ENCODE assay signal across 11 mouse cellular contexts in genomic region chr15:8761741-8762271, GRCm38 (mm10). TPM values are rescaled to one million over a fixed set of nuclear protein-coding genes. Genes with fewer than 3 reads are reported as not detected.
DNase-seq lines count a peak whose midpoint lies in the region; ATAC-seq and TF ChIP-seq lines count a peak whose summit lies in the region.
"Had no signal": no experiment of that assay in that cellular context is flagged by ENCODE, and none has a peak within 500 bp of the region (broad histone marks: within the 10 kb centered on the region; RNA-seq: fewer than 3 reads in every experiment).

No protein-coding gene starts in this region.

- H3K9me3 ChIP-seq in kidney, embryonic 15.5 days (replicated peaks): no peaks in the 10 kb centered on the region
- no peaks in the 10 kb centered on the region for H3K9me3 ChIP-seq in heart, embryonic 16.5 days (replicated peaks; ENCODE audit: control insufficient read depth, low read length)
- H3K9me3 ChIP-seq: limb, embryonic 13.5 days had no signal

- no peak for TF ChIP-seq CTCF in brain, embryonic 14.5 days (IDR thresholded peaks at IDR 0.05; ENCODE audit: borderline replicate concordance, extremely low read depth, insufficient read depth, insufficient read length)

- 41% methylated on average over 9 of the region's 9 CpGs for WGBS in kidney, embryonic 15.5 days
- WGBS in heart, embryonic 16.5 days: 12% methylated on average over 9 of the region's 9 CpGs

- H3K4me2 ChIP-seq in kidney, embryonic 15.5 days: no peak overlapping the region
- peak overlapping the region; percentile 49 for H3K4me2 ChIP-seq in heart, embryonic 16.5 days (ENCODE audit: low read depth, low read length)
- H3K4me2 ChIP-seq: limb, embryonic 13.5 days had no signal

- no peak overlapping the region for H3K4me3 ChIP-seq in kidney, embryonic 15.5 days (replicated peaks)
- no peak overlapping the region for H3K4me3 ChIP-seq in heart, embryonic 16.5 days (ENCODE audit: low read length)
- H3K4me3 ChIP-seq: heart, adult 2 months; limb, embryonic 13.5 days had no signal

- TF ChIP-seq POLR2A in brain, embryonic 14.5 days (IDR thresholded peaks at IDR 0.05; ENCODE audit: borderline replicate concordance, extremely low read depth, insufficient read depth, insufficient read length, poor library complexity, severe bottlenecking): no peak

- no peaks in the 10 kb centered on the region for H3K36me3 ChIP-seq in kidney, embryonic 15.5 days
- no peaks in the 10 kb centered on the region for H3K36me3 ChIP-seq in heart, embryonic 16.5 days (ENCODE audit: control insufficient read depth, insufficient read depth)
- H3K36me3 ChIP-seq: limb, embryonic 13.5 days had no signal

- peak overlapping the region; percentile 56; the same call in 1 of the 2 replicates for H3K27ac ChIP-seq in kidney, embryonic 15.5 days
- no peak overlapping the region for H3K27ac ChIP-seq in heart, embryonic 16.5 days (ENCODE audit: low read length)
- H3K27ac ChIP-seq: heart, adult 2 months; limb, embryonic 13.5 days had no signal

- H3K4me1 ChIP-seq in kidney, embryonic 15.5 days: 0 out of 2 replicates have a peak, but pooled peaks cover 5% of the 10 kb centered on the region
- peaks cover 6% of the 10 kb centered on the region for H3K4me1 ChIP-seq in heart, embryonic 16.5 days (ENCODE audit: control insufficient read depth, insufficient read depth, low read length)
- H3K4me1 ChIP-seq: limb, embryonic 13.5 days had no signal

- no peak for DNase-seq in kidney, adult 9 months
- peak; percentile 76 for DNase-seq in brain, embryonic 14.5 days (ENCODE audit: low read depth)
- DNase-seq in lung, postnatal 36 days: peak; percentile 7
- DNase-seq in cerebellum, adult 9-11 months: no peak
- DNase-seq in thymus, adult 18-20 months: no peak
- DNase-seq: cerebellum, adult 2 months had no signal

- peak; percentile 70; the same call in 1 of the 2 replicates for ATAC-seq in kidney, embryonic 15.5 days (replicated peaks; ENCODE audit: low FRiP score)
- ATAC-seq in heart, embryonic 16.5 days (replicated peaks; ENCODE audit: extremely low read depth, insufficient read depth, low FRiP score): peak; percentile 83
- ATAC-seq in CD4-positive, CD25-positive, alpha-beta regulatory T cell, adult 4 months: no peak

- no peaks in the 10 kb centered on the region for H3K27me3 ChIP-seq in kidney, embryonic 15.5 days
- H3K27me3 ChIP-seq in heart, embryonic 16.5 days (ENCODE audit: control insufficient read depth, insufficient read depth, low read length): no peaks in the 10 kb centered on the region
- H3K27me3 ChIP-seq: limb, embryonic 13.5 days had no signal

- no peak overlapping the region for H3K9ac ChIP-seq in kidney, embryonic 15.5 days
- H3K9ac ChIP-seq in heart, embryonic 16.5 days (ENCODE audit: low read length): no peak overlapping the region
- H3K9ac ChIP-seq: limb, embryonic 13.5 days had no signal

RNA-seq across cellular contexts. Expression of gene Slc1a3, which starts 51.2 kb away (rescaled TPM):
- 16.6 and 17.8 TPM in 2 replicates for polyA plus RNA-seq in kidney, embryonic 15.5 days (2015; fragmentation: Nextera tagmentation; extraction: Ambion mirVana)
- polyA plus RNA-seq in brain, embryonic 14.5 days (2012; rRNA removed): 69.7 and 101 TPM in 2 replicates
- polyA plus RNA-seq in heart, embryonic 16.5 days (2015; fragmentation: Nextera tagmentation; extraction: Ambion mirVana): 11.5 and 15.2 TPM in 2 replicates
- polyA plus RNA-seq in CD4-positive, CD25-positive, alpha-beta regulatory T cell, adult 4 months (2017; shearing (Covaris generic)): under 1 TPM in 1 of 2 experiments, not detected in 1; 0.24 TPM

Comparison
In these comparisons a context has a peak if more than half of its experiments do, and no peak if none do; other contexts are left out.
1. DNase-seq: peak in brain, embryonic 14.5 days (single experiment) and lung, postnatal 36 days (single experiment); none in kidney, adult 9 months (single experiment), cerebellum, adult 9-11 months (single experiment) and thymus, adult 18-20 months (0 of 2).
2. RNA of gene Slc1a3, which starts 51.2 kb away (polyA plus RNA-seq): 69.7 to 101 TPM in brain, embryonic 14.5 days, 16.6 to 17.8 TPM in kidney, embryonic 15.5 days and 11.5 to 15.2 TPM in heart, embryonic 16.5 days; 0.24 TPM in CD4-positive, CD25-positive, alpha-beta regulatory T cell, adult 4 months; every median in the first group is over 10 times any median in the second.